Mouse (Mus musculus) limb, embryonic 14.5 days (tissue): ENCODE measurements at regions not wholly inside any gene's neighbourhood (a gene's known extent, or its start where the extent isn't known, plus 50 kb on each side); places are given as distances from the start of the nearest gene placed in this dataset.

ENCODE experiments used
- ATAC-seq: fragments of 200-750 bp; cut with Nextera tagmentation; 2 replicates; pipeline ENCODE4 v1.8.0; 2017; ENCODE audit warnings: low read depth, moderate number of reproducible peaks, moderate TSS enrichment; ENCODE audit not compliant: low FRiP score
- DNase-seq: peaks from one replicate; pipeline ENCODE4 v3.0.0-alpha.2; 2015; ENCODE audit warnings: low spot score
- H3K27ac ChIP-seq: fragments of 300-500 bp; sonication (generic); replicated peaks from 2 replicates; pipeline ENCODE4 v1.5.1; 2014; ENCODE audit warnings: low read depth, mild to moderate bottlenecking, low read length, moderate library complexity, mixed read lengths
- H3K27me3 ChIP-seq: fragments of 300-500 bp; sonication (generic); 2 replicates; pipeline ENCODE4 v1.6.1; 2014; ENCODE audit warnings: low read length, mixed read lengths; ENCODE audit not compliant: control insufficient read depth, insufficient read depth
- H3K36me3 ChIP-seq: fragments of 300-500 bp; sonication (generic); 2 replicates; pipeline ENCODE4 v1.6.1; 2014; ENCODE audit warnings: mild to moderate bottlenecking, low read length, moderate library complexity, mixed read lengths; ENCODE audit not compliant: control insufficient read depth, insufficient read depth
- H3K4me1 ChIP-seq: fragments of 300-500 bp; sonication (generic); 2 replicates; pipeline ENCODE4 v1.6.1; 2014; ENCODE audit warnings: antibody characterized with exemption, low read length, mixed read lengths; ENCODE audit not compliant: control insufficient read depth, insufficient read depth
- H3K4me2 ChIP-seq: fragments of 300-500 bp; sonication (generic); replicated peaks from 2 replicates; pipeline ENCODE4 v1.6.1; 2014; ENCODE audit warnings: low read depth, mild to moderate bottlenecking, low read length, moderate library complexity; ENCODE audit not compliant: severe bottlenecking
- H3K4me3 ChIP-seq: fragments of 300-500 bp; sonication (generic); replicated peaks from 2 replicates; pipeline ENCODE4 v1.5.1; 2014; ENCODE audit warnings: low read length
- H3K9ac ChIP-seq: fragments of 300-500 bp; sonication (generic); 2 replicates; pipeline ENCODE4 v1.6.1; 2014; ENCODE audit warnings: mild to moderate bottlenecking, low read depth, low read length, moderate library complexity; ENCODE audit not compliant: severe bottlenecking
- H3K9me3 ChIP-seq: fragments of 300-500 bp; sonication (generic); 2 replicates; pipeline ENCODE4 v1.6.1; 2016; ENCODE audit warnings: low read length; ENCODE audit not compliant: control insufficient read depth
- POLR2A ChIP-seq: fragments of 200-500 bp; IDR thresholded peaks from 2 replicates; pipeline ENCODE4 v1.8.0; 2012; ENCODE audit warnings: inconsistent platforms, mild to moderate bottlenecking, moderate library complexity, borderline replicate concordance; ENCODE audit not compliant: insufficient read depth, insufficient read length; ENCODE audit errors: extremely low read depth
- WGBS: fragments of 180-500 bp; shearing (Covaris S2); extraction: QIAGEN DNeasy Blood & Tissue Kit; methylation state at CpG from one replicate; pipeline ENCODE4 v1.1.7; 2014; 5-methylcytosine and 5-hydroxymethylcytosine counted together

DNA sequence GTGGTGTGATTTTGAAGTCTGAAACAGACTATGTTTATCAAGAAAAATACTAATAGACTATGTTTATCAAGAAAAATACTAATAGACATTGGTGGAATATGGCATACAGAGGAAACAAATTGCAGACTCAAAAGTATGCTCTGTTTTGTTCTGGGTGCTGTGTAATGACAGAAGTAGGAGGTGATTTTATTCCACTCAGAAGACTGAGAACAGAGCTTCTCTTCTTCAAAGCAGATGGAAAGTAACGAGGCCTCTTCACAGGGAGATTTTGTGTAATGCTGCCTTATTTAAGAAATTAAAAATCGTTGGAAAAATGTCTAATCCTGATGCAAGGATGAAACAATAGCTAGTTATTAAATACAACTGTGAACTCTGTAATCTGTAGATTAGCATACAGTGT, 691.7 kb downstream of the 5730522E02Rik start:
- no peak for TF ChIP-seq POLR2A
- no peak overlapping the region for H3K27ac ChIP-seq
- no peak for DNase-seq
- 73% methylated on average over 2 of the region's 2 CpGs for WGBS
- no peaks in the 10 kb centered on the region for H3K36me3 ChIP-seq
- ATAC-seq, result no peak
- no peaks in the 10 kb centered on the region for H3K27me3 ChIP-seq
- H3K9ac ChIP-seq, result no peak overlapping the region
- H3K9me3 ChIP-seq, result no peaks in the 10 kb centered on the region
- no peaks in the 10 kb centered on the region for H3K4me1 ChIP-seq
- no peak overlapping the region for H3K4me2 ChIP-seq
- H3K4me3 ChIP-seq, result no peak overlapping the region

DNA sequence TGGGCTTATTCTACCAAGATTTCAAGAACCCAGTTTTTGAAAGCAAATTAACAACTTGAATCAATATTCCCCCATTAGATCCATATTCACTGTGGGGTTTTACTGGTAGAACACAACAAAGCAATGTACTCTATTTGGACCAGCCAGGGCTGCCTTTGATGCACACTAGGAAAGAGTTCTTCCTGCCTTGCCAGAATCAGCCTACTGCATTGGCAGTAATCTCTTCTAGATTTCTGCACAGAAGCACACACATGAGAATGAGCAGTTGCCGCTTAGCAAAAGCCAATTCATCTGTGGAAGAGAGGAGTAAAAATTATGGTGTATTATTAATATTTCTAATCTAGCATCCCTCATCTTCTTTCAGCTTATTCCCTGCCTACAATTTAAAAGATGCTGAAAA, 692.4 kb downstream of the 5730522E02Rik start:
- no peaks in the 10 kb centered on the region for H3K27me3 ChIP-seq
- no peak overlapping the region for H3K27ac ChIP-seq
- H3K9ac ChIP-seq, result no peak overlapping the region
- DNase-seq (no peak), ATAC-seq (no peak)
- no peaks in the 10 kb centered on the region for H3K9me3 ChIP-seq
- no peak for TF ChIP-seq POLR2A
- H3K4me1 ChIP-seq, result no peaks in the 10 kb centered on the region
- H3K4me2 ChIP-seq, result no peak overlapping the region
- no peak overlapping the region for H3K4me3 ChIP-seq
- H3K36me3 ChIP-seq, result no peaks in the 10 kb centered on the region
- 88% methylated on average over 1 of the region's 1 CpGs for WGBS

DNA sequence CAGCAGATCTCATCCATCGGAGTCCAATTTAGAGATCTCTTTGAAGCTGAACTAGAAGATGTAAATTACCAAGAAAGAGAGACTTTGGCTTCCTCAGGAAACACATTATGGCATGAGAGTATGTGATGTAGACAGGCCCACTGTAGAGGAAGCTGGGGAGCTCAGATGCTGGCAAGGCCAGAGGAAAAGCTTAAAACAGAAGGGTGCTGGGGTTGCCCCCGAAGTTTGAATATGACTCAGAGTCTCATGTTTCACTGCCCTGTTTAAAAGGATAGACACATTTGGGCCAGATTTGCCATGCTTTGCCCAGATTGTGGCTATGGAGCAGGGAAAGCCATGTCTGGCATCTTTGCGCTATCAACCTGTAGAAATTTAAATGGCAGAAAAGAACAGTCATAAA, 705.1 kb downstream of the 5730522E02Rik start:
- H3K4me2 ChIP-seq, result no peak overlapping the region
- H3K36me3 ChIP-seq, result no peaks in the 10 kb centered on the region
- no peak overlapping the region for H3K4me3 ChIP-seq
- no peak for TF ChIP-seq POLR2A
- DNase-seq (no peak), ATAC-seq (no peak)
- H3K4me1 ChIP-seq, result peaks cover 7% of the 10 kb centered on the region; the same call in 1 of the 2 replicates
- no peak overlapping the region for H3K27ac ChIP-seq
- H3K9ac ChIP-seq, result no peak overlapping the region
- 54% methylated on average over 3 of the region's 3 CpGs for WGBS
- no peaks in the 10 kb centered on the region for H3K9me3 ChIP-seq
- no peaks in the 10 kb centered on the region for H3K27me3 ChIP-seq

DNA sequence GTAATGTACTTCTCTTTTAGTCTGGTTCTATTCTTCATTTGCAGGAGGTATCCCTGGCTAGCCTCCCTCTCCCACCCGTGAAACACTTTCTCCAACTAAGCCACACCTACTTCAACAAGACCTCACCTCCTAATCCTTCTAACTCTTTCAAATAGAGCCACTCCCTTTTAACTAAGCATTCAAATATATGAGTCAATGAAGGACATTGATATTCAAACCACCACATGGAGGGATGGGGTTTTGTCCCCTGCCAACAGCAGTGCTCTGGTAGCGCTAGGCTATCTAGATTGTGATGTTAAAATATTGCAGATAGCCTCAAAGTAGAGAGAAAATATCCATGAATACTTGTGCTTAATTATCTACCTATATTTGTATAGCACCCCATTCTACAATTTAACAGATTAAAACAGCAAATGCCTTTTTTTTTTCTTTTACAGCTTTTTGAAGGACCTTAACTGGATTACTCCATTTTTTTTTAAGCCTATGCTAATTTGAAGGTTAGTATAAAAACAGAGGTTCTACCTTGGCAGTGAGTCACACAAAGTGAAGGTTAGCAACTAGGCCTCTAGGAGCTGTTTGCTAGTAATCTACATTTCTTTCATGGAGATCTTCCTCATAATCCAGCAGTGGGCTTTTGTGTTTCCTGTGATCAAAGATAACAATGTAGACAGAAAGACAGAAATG, 736.7 kb downstream of the 5730522E02Rik start:
- Histone ChIP-seq H3K4me3 (no peak overlapping the region), H3K27ac (no peak overlapping the region), H3K9me3 (no peaks in the 10 kb centered on the region), H3K36me3 (no peaks in the 10 kb centered on the region), H3K27me3 (no peaks in the 10 kb centered on the region), H3K4me1 (no peaks in the 10 kb centered on the region), H3K4me2 (no peak overlapping the region), H3K9ac (no peak overlapping the region)
- WGBS, result 55% methylated on average over 2 of the region's 2 CpGs
- ATAC-seq (no peak), DNase-seq (no peak)
- TF ChIP-seq POLR2A, result no peak

DNA sequence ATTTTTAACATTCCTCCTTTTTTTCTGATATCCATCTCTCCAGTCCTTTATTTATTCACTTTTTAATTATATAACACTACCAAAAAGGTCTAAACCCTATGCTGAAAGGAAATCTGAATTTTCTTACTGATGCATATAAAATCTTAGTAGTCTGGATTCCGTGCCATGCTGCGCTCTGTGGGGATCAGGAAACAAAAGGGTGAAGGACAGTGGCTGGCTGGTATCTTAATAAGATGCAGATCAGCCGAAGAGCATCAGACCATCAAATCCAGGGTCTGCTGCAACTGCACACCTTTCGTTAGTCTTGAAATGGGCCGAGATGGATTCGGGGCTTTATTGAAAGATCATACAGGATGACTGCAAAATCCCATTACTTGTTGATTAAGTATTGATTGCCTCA, 740.7 kb downstream of the 5730522E02Rik start:
- DNase-seq (no peak), ATAC-seq (no peak)
- no peaks in the 10 kb centered on the region for H3K9me3 ChIP-seq
- H3K9ac ChIP-seq, result no peak overlapping the region
- no peaks in the 10 kb centered on the region for H3K27me3 ChIP-seq
- WGBS, result 72% methylated on average over 6 of the region's 6 CpGs
- H3K4me3 ChIP-seq, result no peak overlapping the region
- H3K4me1 ChIP-seq, result no peaks in the 10 kb centered on the region
- H3K27ac ChIP-seq, result no peak overlapping the region
- TF ChIP-seq POLR2A, result no peak
- H3K36me3 ChIP-seq, result no peaks in the 10 kb centered on the region
- no peak overlapping the region for H3K4me2 ChIP-seq
